Mouse (Mus musculus) forebrain, postnatal 0 days (tissue): ENCODE measurements around the gene Vps26a. TPM values are rescaled to one million over a fixed set of nuclear protein-coding genes. Genes with fewer than 3 reads are reported as not detected.
A peak's percentile ranks its signal among the peaks of the same experiment; 100 is the strongest.

Experiments
- ATAC-seq: fragments of 200-750 bp; cut with Nextera tagmentation; 2 replicates; pipeline ENCODE4 v1.8.0; 2017; ENCODE audit warnings: mild to moderate bottlenecking, moderate library complexity
- DNase-seq: peaks from one replicate; pipeline ENCODE4 v3.0.0-alpha.2; 2015
- H3K27ac ChIP-seq: fragments of 300-500 bp; sonication (generic); 2 replicates; pipeline ENCODE4 v1.5.1; 2014; ENCODE audit warnings: low read depth, mild to moderate bottlenecking, antibody characterized with exemption, low read length, moderate library complexity, mixed read lengths
- H3K27me3 ChIP-seq: fragments of 300-500 bp; sonication (generic); 2 replicates; pipeline ENCODE4 v1.6.1; 2014; ENCODE audit warnings: mild to moderate bottlenecking, low read length, mixed read lengths; ENCODE audit not compliant: insufficient read depth
- H3K36me3 ChIP-seq: fragments of 300-500 bp; sonication (generic); 2 replicates; pipeline ENCODE4 v1.6.1; 2014; ENCODE audit warnings: mild to moderate bottlenecking, moderate library complexity; ENCODE audit not compliant: insufficient read depth
- H3K4me1 ChIP-seq: fragments of 300-500 bp; sonication (generic); 2 replicates; pipeline ENCODE4 v1.6.1; 2014; ENCODE audit warnings: antibody characterized with exemption; ENCODE audit not compliant: insufficient read depth
- H3K4me2 ChIP-seq: fragments of 300-500 bp; sonication (generic); 2 replicates; pipeline ENCODE4 v1.6.1; 2014; ENCODE audit warnings: low read depth, mild to moderate bottlenecking, moderate library complexity
- H3K4me3 ChIP-seq: fragments of 300-500 bp; sonication (generic); 2 replicates; pipeline ENCODE4 v1.5.1; 2014; ENCODE audit warnings: low read depth, low read length, mixed read lengths
- H3K9ac ChIP-seq: fragments of 300-500 bp; sonication (generic); 2 replicates; pipeline ENCODE4 v1.6.1; 2014; ENCODE audit warnings: mild to moderate bottlenecking
- H3K9me3 ChIP-seq: fragments of 300-500 bp; sonication (generic); 2 replicates; pipeline ENCODE4 v1.6.1; 2016; ENCODE audit warnings: low read length
- CTCF ChIP-seq: sonication (generic); IDR thresholded peaks from 2 replicates; pipeline ENCODE4 v1.5.1; 2016; ENCODE audit warnings: antibody characterized with exemption, control low read depth, low read depth
- WGBS: fragments of 180-500 bp; shearing (Covaris S2); extraction: QIAGEN DNeasy Blood & Tissue Kit; methylation state at CpG from one replicate; pipeline ENCODE4 v1.1.7; 2014; 5-methylcytosine and 5-hydroxymethylcytosine counted together
- polyA plus RNA-seq: library from polyadenylated mRNA; unstranded; fragments of >200 nt; fragmentation: Nextera tagmentation; extraction: Ambion mirVana; gene quantifications from 2 replicates; pipeline ENCODE4 v1.2.1, GENCODE M21; 2015
- total RNA-seq: library from RNA; depleted of rRNA; stranded (reverse); fragments of >200 nt; gene quantifications from 2 replicates; pipeline ENCODE4 v1.2.3, GENCODE M21; 2014

The Vps26a gene
- total and polyA plus RNA-seq, 2 experiments from 2014 or later, result 45.7 to 52.1 TPM

DNA sequence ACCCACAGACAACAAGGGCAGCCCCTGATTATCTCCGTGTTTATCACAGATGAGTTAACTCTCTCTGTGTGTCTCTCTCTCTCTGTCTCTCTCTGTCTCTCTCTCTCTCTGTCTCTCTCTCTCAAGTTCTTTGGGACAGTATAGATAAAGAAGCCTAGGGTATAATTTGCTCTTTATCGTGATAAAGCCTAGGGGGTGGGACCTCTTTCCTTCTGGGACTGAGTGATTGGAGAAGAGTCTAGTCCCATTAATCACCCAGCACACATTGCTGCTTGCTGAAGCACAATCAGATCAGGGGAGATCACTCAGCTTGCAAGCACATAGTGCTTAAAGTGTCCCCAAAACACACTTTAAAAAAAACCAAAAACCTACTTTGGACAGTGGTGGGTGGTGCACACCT, 34.3 kb upstream of the Vps26a start:
- 67% methylated on average over 2 of the region's 2 CpGs for WGBS
- Histone ChIP-seq H3K27me3 (no peaks in the 10 kb centered on the region), H3K4me3 (no peak overlapping the region), H3K36me3 (no peaks in the 10 kb centered on the region), H3K27ac (no peak overlapping the region), H3K9ac (no peak overlapping the region), H3K4me1 (no peaks in the 10 kb centered on the region), H3K9me3 (no peaks in the 10 kb centered on the region), H3K4me2 (no peak overlapping the region)
- ATAC-seq (no peak), DNase-seq (no peak)
- no peak for TF ChIP-seq CTCF

DNA sequence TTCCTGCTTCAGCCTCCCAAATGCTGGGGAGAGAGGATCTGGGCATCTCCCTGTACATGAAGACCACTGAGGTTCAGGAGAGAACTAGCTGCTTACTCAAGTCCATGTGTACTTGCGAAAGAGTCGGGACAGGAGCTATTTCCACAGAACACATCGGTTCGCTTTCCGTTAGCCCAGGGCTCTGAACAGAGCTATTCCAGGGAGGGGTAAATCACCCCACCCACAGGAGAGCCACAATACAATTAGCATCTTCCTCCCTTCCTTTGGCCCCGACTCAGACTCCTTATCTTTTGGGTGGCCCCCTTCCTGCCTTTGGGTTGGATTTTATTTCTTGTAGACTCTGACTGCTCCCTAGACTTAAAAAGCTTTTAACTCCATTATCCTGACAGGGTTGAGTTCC, 30.9 kb upstream of the Vps26a start:
- H3K9ac ChIP-seq, result no peak overlapping the region
- H3K27me3 ChIP-seq, result no peaks in the 10 kb centered on the region
- no peak overlapping the region for H3K4me3 ChIP-seq
- no peaks in the 10 kb centered on the region for H3K9me3 ChIP-seq
- no peaks in the 10 kb centered on the region for H3K36me3 ChIP-seq
- H3K4me1 ChIP-seq, result no peaks in the 10 kb centered on the region
- 77% methylated on average over 6 of the region's 6 CpGs for WGBS
- DNase-seq, result no peak
- no peak overlapping the region for H3K4me2 ChIP-seq
- no peak for TF ChIP-seq CTCF
- no peak overlapping the region for H3K27ac ChIP-seq
- ATAC-seq, result no peak

DNA sequence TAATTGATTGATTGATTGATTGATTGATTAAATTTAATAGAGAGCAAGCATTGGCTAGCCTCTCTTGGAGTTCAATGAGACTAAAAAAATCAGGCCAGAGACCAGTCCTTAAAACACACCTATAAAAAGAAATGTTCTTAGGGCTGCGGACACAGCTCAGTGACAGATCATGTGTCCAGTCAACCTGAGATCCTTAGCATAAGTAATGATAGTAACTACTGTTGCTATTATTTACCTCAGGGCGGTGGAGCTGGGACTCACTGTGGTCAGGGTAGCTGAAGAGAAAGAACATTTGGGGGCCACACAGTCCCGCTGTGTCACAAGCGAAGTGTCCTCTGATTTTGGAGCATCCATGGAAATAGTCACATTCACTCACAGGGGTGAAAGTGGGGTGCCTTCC, 26.2 kb upstream of the Vps26a start:
- no peak overlapping the region for H3K27ac ChIP-seq
- H3K9me3 ChIP-seq, result no peaks in the 10 kb centered on the region
- ATAC-seq (no peak), DNase-seq (no peak)
- no peak overlapping the region for H3K4me2 ChIP-seq
- no peaks in the 10 kb centered on the region for H3K4me1 ChIP-seq
- no peak for TF ChIP-seq CTCF
- no peaks in the 10 kb centered on the region for H3K36me3 ChIP-seq
- WGBS, result 92% methylated on average over 4 of the region's 4 CpGs
- no peak overlapping the region for H3K9ac ChIP-seq
- peaks cover 4% of the 10 kb centered on the region; the same call in 1 of the 2 replicates for H3K27me3 ChIP-seq
- H3K4me3 ChIP-seq, result no peak overlapping the region

DNA sequence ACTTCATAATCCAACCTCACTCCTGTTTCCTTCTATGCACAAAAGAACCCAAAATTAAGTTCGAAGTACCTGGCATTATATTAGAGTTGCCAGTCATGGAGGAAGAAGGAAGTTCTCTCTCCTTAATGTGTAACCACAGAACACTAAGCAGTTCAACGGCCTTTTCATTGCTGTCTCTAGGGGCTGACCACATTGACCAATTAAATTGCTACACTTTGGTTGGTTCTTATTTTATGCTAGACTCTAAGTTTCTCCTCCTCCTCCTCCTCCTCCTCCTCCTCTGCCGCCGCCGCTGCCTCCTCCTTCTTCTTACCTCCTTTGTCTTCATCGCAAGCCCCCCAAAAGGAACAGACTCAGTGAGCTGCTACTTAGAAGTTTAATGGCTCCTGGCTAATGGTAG, 24.9 kb upstream of the Vps26a start:
- no peaks in the 10 kb centered on the region for H3K36me3 ChIP-seq
- no peaks in the 10 kb centered on the region for H3K4me1 ChIP-seq
- H3K27ac ChIP-seq, result no peak overlapping the region
- TF ChIP-seq CTCF, result no peak
- H3K4me3 ChIP-seq, result no peak overlapping the region
- ATAC-seq, result no peak
- no peak for DNase-seq
- H3K4me2 ChIP-seq, result no peak overlapping the region
- no peaks in the 10 kb centered on the region for H3K9me3 ChIP-seq
- no peak overlapping the region for H3K9ac ChIP-seq
- H3K27me3 ChIP-seq, result peaks cover 4% of the 10 kb centered on the region; the same call in 1 of the 2 replicates
- WGBS, result 89% methylated on average over 6 of the region's 6 CpGs

DNA sequence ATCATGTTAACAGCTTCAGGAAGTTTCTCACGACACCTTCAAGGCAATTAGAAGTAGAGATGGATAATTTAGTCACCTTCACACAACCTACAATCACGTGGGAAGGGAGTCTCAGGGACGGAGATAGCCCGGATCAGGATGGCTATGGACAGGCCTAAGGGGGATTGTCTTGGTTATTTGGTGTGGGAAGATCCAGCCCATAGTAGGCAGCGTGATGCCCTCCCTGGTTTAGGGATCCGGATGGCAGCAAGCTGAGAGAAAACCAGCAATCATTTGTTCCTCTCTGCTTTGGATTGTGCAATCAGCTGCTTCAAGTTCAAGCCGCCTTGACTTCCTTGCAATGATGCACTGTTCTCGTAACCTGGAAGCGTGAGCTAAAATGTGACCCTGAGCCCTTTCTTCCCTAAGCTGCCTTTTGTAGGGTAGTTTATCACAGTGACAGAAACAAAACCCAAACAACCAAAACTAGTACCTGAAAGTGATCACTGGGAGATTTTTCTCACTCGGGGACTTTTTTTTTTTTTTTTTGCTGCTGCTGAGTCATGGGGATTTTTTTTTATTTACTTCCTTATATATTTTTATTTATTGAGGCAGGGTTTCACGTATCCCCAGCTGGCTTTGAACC, 22.5 kb upstream of the Vps26a start:
- Histone ChIP-seq H3K9ac (no peak overlapping the region), H3K27me3 (peaks cover 4% of the 10 kb centered on the region; the same call in 1 of the 2 replicates), H3K36me3 (no peaks in the 10 kb centered on the region), H3K4me3 (no peak overlapping the region), H3K9me3 (no peaks in the 10 kb centered on the region), H3K4me1 (no peaks in the 10 kb centered on the region), H3K4me2 (no peak overlapping the region), H3K27ac (no peak overlapping the region)
- TF ChIP-seq CTCF, result no peak
- WGBS, result 69% methylated on average over 11 of the region's 11 CpGs
- DNase-seq (no peak), ATAC-seq (no peak)

DNA sequence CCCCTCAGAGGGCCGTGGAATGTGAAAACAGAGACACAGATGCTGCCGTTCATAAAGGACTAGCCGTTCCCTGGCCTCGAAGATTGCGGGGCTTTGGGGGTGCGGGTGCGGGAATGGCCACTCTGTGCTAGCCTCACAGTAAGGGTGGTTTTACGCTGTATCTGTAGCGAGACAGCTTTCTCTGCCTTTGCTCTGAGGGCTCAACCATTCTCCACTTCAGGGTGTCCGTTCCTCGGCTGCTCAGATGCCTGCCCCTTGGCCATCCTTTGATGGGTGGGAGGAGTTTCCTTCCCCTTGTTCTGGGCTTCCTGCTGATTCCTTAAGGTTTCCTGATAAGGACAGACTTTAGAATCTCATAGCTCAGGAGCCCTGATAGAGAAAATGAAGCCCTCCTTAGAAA, 21.9 kb upstream of the Vps26a start:
- H3K4me1 ChIP-seq, result no peaks in the 10 kb centered on the region
- H3K27ac ChIP-seq, result peak overlapping the region; percentile 29; the same call in 1 of the 2 replicates
- no peak for TF ChIP-seq CTCF
- ATAC-seq (no peak), DNase-seq (no peak)
- peak overlapping the region; percentile 11 for H3K4me3 ChIP-seq
- H3K9me3 ChIP-seq, result no peaks in the 10 kb centered on the region
- H3K4me2 ChIP-seq, result peak overlapping the region; percentile 37
- H3K36me3 ChIP-seq, result no peaks in the 10 kb centered on the region
- WGBS, result 10% methylated on average over 11 of the region's 11 CpGs
- no peak overlapping the region for H3K9ac ChIP-seq
- peaks cover 4% of the 10 kb centered on the region; the same call in 1 of the 2 replicates for H3K27me3 ChIP-seq

DNA sequence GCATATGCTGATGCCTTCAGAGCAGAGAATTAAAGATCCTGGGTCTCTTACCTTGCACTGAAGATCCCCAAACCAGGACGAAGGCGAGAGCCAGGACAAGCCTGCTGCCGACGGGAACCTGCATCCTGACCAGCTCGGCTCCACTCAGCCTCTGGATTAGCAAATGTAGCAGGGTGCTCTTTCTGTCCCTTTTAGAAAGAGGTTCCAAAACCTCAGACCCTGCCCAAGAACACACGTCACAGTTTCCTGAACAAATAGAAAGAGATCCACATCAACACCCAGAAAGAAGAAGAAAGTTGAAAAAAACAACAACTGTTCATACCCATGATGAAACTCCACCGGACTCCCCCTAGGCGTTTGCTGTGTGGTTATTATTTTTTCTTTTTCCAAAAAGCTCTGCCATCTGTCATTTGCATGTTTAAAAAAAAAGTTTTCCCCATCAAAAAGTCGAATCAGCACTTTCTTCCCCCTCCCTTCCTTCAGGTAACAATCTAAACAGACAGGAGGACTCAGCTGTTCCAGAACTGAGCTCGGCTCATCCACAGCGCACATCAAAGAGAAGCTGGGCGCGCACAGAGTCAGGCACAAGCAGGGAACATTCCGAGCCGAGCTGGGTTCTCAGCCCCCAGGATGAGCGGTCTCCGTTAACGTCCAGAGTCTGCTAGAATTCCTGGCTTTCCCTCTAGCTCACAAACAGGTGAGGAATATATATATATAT, 21.1 kb upstream of the Vps26a start:
- H3K9ac ChIP-seq, result no peak overlapping the region

More for the DNA sequence above, 21.1 kb upstream of the Vps26a start:
- Histone ChIP-seq H3K27me3 (peaks cover 4% of the 10 kb centered on the region; the same call in 1 of the 2 replicates), H3K4me1 (no peaks in the 10 kb centered on the region), H3K4me2 (peak overlapping the region; percentile 37), H3K27ac (no peak overlapping the region; the same call in 1 of the 2 replicates), H3K9me3 (no peaks in the 10 kb centered on the region), H3K4me3 (peak overlapping the region; percentile 11), H3K36me3 (no peaks in the 10 kb centered on the region)
- ATAC-seq (no peak), DNase-seq (peak; percentile 5)
- TF ChIP-seq CTCF, result no peak
- WGBS, result 16% methylated on average over 18 of the region's 18 CpGs
